Mouse (Mus musculus) induced T-regulatory cell, adult 2 months (primary cell): Measurements from ENCODE around the gene Pla2g16.

ENCODE experiments used
- DNase-seq: peaks from one replicate; pipeline ENCODE4 v3.0.0-alpha.2; 2012; ENCODE audit warnings: low read depth

The Pla2g16 gene

GRCm38 (mm10) chr19:7564457-7564856 is 7.2 kb downstream of the Pla2g16 start:
- no peak for DNase-seq

- DNase-seq = no peak
These were observed 9.6 kb downstream of the Pla2g16 start for GRCm38 (mm10) chr19:7566826-7567225.

GRCm38 (mm10) chr19:7568364-7568763 is 11.1 kb downstream of the Pla2g16 start:
- no peak for DNase-seq

GRCm38 (mm10) chr19:7569650-7570049 is 12.4 kb downstream of the Pla2g16 start:
- DNase-seq = peak; percentile 32

- no peak for DNase-seq
These were observed 18.9 kb downstream of the Pla2g16 start for GRCm38 (mm10) chr19:7576180-7576579.

GRCm38 (mm10) chr19:7577710-7578109 is 20.5 kb downstream of the Pla2g16 start:
- no peak for DNase-seq

GRCm38 (mm10) chr19:7581042-7581441 is 23.8 kb downstream of the Pla2g16 start:
- DNase-seq = no peak

GRCm38 (mm10) chr19:7583101-7583500 is 25.8 kb downstream of the Pla2g16 start:
- DNase-seq = no peak

- no peak for DNase-seq
These were observed 26.3 kb downstream of the Pla2g16 start for GRCm38 (mm10) chr19:7583599-7583998.

GRCm38 (mm10) chr19:7585279-7585678 is 28.0 kb downstream of the Pla2g16 start:
- no peak for DNase-seq

GRCm38 (mm10) chr19:7585764-7586163 is 28.5 kb downstream of the Pla2g16 start:
- DNase-seq = no peak

- no peak for DNase-seq
These were observed 33.5 kb downstream of the Pla2g16 start for GRCm38 (mm10) chr19:7590795-7591194.

- no peak for DNase-seq
These were observed 34.8 kb downstream of the Pla2g16 start for GRCm38 (mm10) chr19:7592018-7592417.

GRCm38 (mm10) chr19:7595534-7595933 is 38.3 kb downstream of the Pla2g16 start:
- DNase-seq = peak; percentile 63

- no peak for DNase-seq
These were observed 41.2 kb downstream of the Pla2g16 start for GRCm38 (mm10) chr19:7598481-7598880.

GRCm38 (mm10) chr19:7601551-7601950 is 44.3 kb downstream of the Pla2g16 start:
- no peak for DNase-seq

GRCm38 (mm10) chr19:7604107-7604506 is 46.8 kb downstream of the Pla2g16 start:
- no peak for DNase-seq

GRCm38 (mm10) chr19:7605013-7605412 is 47.8 kb downstream of the Pla2g16 start:
- no peak for DNase-seq

GRCm38 (mm10) chr19:7605930-7606783 is 48.9 kb downstream of the Pla2g16 start:
- no peak for DNase-seq

- no peak for DNase-seq
These were observed 49.8 kb downstream of the Pla2g16 start, which contains the start of gene Lgals12 for GRCm38 (mm10) chr19:7606801-7607689. Lgals12 (minus strand) TSS chr19:7607193.

- no peak for DNase-seq
These were observed 50.5 kb downstream of the Pla2g16 start for GRCm38 (mm10) chr19:7607690-7608201.

- DNase-seq = peak; percentile 13
These were observed 54.9 kb downstream of the Pla2g16 start, which contains the start of gene Hrasls5 for GRCm38 (mm10) chr19:7611942-7612757. Hrasls5 (plus strand) TSS chr19:7612541.
